Mouse (Mus musculus): Measurements from ENCODE around the gene Cenpo. TPM values are rescaled to one million over a fixed set of nuclear protein-coding genes. Genes with fewer than 3 reads are reported as not detected.
A peak's percentile ranks its signal among the peaks of the same experiment; 100 is the strongest.

The Cenpo gene
- polyA plus RNA-seq, 1 experiment from 2014 or later = 20.3 TPM

DNA sequence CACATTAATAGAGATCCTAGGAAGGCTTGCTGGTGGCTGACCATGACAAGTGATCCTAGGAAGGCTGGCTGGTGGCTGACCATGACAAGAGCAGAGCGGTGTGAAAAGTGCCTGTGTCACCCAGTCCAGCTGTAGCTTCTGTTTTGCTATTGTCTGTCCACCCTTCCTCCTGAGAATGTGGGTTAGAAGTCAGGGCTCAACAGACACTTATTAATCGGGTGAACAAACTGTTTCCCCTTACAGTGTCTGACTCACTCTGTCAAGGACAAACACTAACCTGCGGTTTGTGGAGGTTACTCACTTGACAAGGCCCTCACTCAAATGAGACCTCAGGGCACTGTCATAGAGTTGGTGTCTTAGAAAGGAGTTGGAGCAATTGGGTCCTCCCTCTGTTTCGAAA is 35.4 kb downstream of the Cenpo start:
- Histone ChIP-seq H3K9me3 (no peaks in the 10 kb centered on the region), H3K4me3 (replicated peaks) (no peak overlapping the region), H3K4me2 (no peak overlapping the region), H3K4me1 (replicated peaks) (peaks cover 5% of the 10 kb centered on the region), H3K9ac (replicated peaks) (no peak overlapping the region), H3K36me3 (peaks cover 72% of the 10 kb centered on the region), H3K27ac (no peak overlapping the region), H3K27me3 (no peaks in the 10 kb centered on the region)
- no peak for ATAC-seq (ENCODE audit: insufficient number of reproducible peaks, insufficient read depth, low FRiP score, low TSS enrichment, low read depth)
- 93% methylated on average over 4 of the region's 4 CpGs for WGBS

DNA sequence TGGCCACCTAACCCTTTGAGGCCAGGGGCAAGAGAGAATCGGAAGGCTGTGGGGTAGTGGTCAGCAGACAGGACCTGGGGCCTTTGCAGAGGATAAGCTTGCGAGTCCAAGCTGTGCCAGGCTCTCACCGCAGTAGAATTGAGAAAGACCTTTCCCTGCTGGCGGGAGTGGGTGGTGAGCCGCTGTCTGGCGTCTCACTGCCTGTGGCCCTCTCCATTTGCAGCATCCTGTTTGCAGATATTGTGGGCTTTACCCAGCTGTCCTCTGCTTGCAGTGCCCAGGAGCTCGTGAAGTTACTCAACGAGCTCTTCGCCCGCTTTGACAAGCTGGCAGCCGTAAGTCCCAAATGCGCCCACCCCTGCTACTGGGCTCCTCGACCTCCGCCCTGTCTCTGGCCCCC is 39.5 kb downstream of the Cenpo start:
- ATAC-seq (ENCODE audit: insufficient number of reproducible peaks, insufficient read depth, low FRiP score, low TSS enrichment, low read depth) = no peak
- Histone ChIP-seq H3K4me2 (no peak overlapping the region), H3K4me3 (replicated peaks) (no peak overlapping the region), H3K4me1 (replicated peaks) (peaks cover 29% of the 10 kb centered on the region), H3K36me3 (peaks cover 39% of the 10 kb centered on the region), H3K27me3 (no peaks in the 10 kb centered on the region), H3K9ac (replicated peaks) (no peak overlapping the region), H3K27ac (no peak overlapping the region), H3K9me3 (no peaks in the 10 kb centered on the region)
- 91% methylated on average over 14 of the region's 14 CpGs for WGBS

DNA sequence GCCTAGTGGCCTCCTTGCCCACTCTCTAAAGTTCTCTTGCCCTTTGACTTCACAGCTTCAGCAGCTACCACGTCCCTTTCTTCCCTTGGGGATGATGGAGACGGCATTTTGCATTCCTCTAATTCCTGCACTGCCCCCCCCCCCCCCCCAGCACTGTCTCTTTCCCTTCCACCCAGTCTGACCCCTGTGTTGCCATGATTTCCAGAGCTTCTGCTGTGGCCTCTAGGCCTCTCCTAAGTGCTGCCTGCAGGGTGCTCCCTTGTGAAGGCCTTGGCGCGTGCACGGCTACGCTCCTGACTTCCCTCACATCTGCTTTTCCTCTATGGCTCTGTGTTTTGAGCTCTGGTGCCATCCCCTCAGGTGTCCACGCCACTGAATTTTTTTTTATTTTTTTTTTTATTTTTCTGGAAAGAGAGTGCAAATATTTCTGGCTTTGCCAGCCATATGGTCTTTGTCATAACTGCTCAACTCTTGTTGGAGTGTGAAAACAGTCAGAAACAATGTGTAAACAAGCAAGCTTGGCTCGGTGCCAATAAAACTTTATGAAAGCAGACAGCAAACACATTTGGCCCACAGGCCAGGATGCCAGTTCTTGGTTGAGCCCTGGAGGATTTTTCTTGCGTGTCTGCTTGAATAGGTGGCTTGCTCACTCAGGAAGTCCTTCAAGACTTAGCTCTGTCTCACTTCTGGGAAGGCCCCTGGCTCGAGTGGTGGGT is 40.9 kb downstream of the Cenpo start:
- peak overlapping the region; percentile 82 for H3K27ac ChIP-seq
- 27% methylated on average over 10 of the region's 10 CpGs for WGBS
- peaks cover 36% of the 10 kb centered on the region for H3K4me1 ChIP-seq (replicated peaks)
- H3K4me2 ChIP-seq = no peak overlapping the region
- H3K36me3 ChIP-seq = peaks cover 25% of the 10 kb centered on the region
- no peak overlapping the region for H3K4me3 ChIP-seq (replicated peaks)
- no peak; the same call in 1 of the 2 replicates for ATAC-seq (ENCODE audit: insufficient number of reproducible peaks, insufficient read depth, low FRiP score, low TSS enrichment, low read depth)
- H3K9ac ChIP-seq (replicated peaks) = 0 out of 2 replicates have a peak overlapping the region, but pooled peaks have one; percentile 4
- no peaks in the 10 kb centered on the region for H3K9me3 ChIP-seq
- no peaks in the 10 kb centered on the region for H3K27me3 ChIP-seq

DNA sequence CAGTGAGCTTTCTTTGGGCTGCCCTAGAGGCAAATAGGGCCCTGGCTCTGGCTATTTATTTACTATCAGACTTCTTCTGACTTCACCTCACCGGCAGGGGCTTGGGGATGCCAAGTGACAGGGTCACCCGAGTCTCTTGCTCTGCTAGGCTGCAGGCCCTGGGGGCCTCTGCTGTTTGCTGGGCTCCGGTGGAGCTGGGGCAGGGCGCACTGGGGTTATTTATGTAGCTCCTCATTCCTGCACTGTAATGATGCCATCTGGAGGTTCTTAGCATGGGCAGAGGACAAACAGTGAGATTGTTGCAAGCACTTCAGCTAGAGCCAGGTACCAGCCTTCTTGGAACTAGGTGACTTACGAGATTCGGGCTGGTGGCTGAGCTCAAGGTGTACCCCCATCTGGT is 41.6 kb downstream of the Cenpo start:
- Histone ChIP-seq H3K4me2 (no peak overlapping the region), H3K36me3 (peaks cover 18% of the 10 kb centered on the region; the same call in 1 of the 2 replicates), H3K4me3 (replicated peaks) (no peak overlapping the region), H3K27me3 (no peaks in the 10 kb centered on the region), H3K4me1 (replicated peaks) (peaks cover 41% of the 10 kb centered on the region), H3K9me3 (no peaks in the 10 kb centered on the region), H3K27ac (peak overlapping the region; percentile 82), H3K9ac (replicated peaks) (no peak overlapping the region)
- ATAC-seq (ENCODE audit: insufficient number of reproducible peaks, insufficient read depth, low FRiP score, low TSS enrichment, low read depth) = no peak
- 48% methylated on average over 6 of the region's 6 CpGs for WGBS

DNA sequence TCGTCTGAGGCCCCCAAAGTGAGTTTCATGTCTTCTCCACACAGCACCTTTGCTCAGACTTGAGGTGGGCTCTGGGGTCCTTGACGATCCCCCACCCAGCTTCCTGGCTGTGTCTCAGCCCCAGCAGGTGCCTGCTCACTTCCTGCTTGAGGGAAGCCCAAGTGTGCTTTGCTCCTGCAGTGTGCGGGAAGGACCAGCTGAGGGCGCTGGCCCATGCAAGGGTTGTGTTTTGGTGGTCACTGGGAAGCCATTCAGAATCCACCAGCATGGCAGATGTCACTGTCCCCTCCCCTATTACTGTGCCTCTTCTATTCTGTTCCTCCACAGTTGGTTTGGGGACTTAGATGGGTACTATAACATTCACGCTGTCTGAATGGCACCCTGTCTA is 45.0 kb downstream of the Cenpo start:
- Histone ChIP-seq H3K9ac (replicated peaks) (no peak overlapping the region), H3K27ac (no peak overlapping the region), H3K4me2 (no peak overlapping the region), H3K4me3 (replicated peaks) (no peak overlapping the region), H3K36me3 (peaks cover 6% of the 10 kb centered on the region), H3K4me1 (replicated peaks) (peaks cover 39% of the 10 kb centered on the region), H3K27me3 (no peaks in the 10 kb centered on the region), H3K9me3 (no peaks in the 10 kb centered on the region)
- 46% methylated on average over 5 of the region's 5 CpGs for WGBS
- no peak for ATAC-seq (ENCODE audit: insufficient number of reproducible peaks, insufficient read depth, low FRiP score, low TSS enrichment, low read depth)

DNA sequence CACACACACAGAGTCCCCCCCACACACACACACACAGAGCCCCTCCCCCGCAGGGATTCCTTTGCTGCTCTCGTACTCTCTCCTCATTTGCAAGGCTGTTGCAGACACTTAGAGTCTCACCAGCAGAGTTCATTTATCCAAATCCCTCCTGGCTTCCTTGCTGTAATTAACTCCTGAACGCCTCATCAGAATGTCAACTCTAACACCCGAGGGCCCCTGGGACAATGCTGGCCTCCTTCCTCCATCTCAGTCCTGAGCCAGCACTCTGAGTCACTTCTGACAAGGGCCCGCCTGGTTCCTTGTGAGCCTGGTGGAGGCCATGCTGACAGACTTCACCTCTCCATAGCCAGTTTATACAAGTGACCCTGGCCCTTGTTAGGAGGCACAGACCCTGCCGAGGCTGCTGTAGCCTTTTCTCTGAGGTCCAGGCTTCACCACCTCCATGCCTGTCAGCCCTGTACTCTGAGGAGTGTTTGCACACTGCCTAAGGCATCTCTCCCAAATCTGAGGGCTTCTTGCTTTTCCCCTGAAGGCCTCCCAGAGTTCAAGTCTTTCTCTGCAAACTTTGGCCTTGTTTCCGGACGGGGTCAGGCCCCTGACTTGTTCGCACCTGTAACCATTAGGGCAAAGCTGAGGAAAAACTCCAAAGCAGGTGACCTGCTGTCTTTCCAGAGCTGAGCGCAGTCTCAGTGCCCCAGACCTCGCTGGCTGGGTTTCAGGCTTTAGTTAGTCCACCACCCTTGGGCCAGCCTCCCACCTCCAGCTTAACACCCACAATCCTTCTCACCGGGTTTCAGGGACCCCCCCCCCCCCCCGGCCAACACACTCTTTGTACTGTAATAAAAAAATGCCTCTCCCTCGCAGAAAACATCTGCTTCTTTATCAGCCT is 45.7 kb downstream of the Cenpo start:
- H3K27me3 ChIP-seq = no peaks in the 10 kb centered on the region

DNA sequence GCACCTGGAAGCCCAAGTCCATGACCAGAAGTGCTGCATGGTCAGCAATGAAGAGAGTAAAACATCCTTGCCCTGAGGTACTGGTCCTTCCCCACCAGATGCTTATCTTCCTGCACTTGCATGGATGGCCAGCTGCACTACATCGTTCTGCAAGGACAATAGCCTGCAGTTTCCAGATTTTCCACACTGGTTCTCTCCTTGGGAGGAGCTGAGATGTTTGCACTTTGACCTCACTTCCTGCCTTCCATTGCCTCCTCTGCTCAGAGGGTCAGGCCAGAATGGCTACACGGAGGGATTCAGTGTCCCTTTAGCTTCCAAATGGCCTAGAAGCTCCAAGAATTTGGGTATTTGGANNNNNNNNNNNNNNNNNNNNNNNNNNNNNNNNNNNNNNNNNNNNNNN is 49.4 kb downstream of the Cenpo start:
- Histone ChIP-seq H3K27me3 (no peaks in the 10 kb centered on the region), H3K9ac (replicated peaks) (no peak overlapping the region), H3K9me3 (no peaks in the 10 kb centered on the region), H3K4me3 (replicated peaks) (no peak overlapping the region), H3K4me1 (replicated peaks) (peaks cover 11% of the 10 kb centered on the region), H3K27ac (no peak overlapping the region), H3K36me3 (peaks cover 6% of the 10 kb centered on the region), H3K4me2 (no peak overlapping the region)
- ATAC-seq (ENCODE audit: insufficient number of reproducible peaks, insufficient read depth, low FRiP score, low TSS enrichment, low read depth) = no peak
- WGBS = 61% methylated on average over 2 of the region's 2 CpGs

More for the DNA sequence above, 45.7 kb downstream of the Cenpo start:
- Histone ChIP-seq H3K9ac (replicated peaks) (no peak overlapping the region), H3K9me3 (no peaks in the 10 kb centered on the region), H3K27ac (peak overlapping the region; percentile 80), H3K4me2 (no peak overlapping the region), H3K4me1 (replicated peaks) (peaks cover 33% of the 10 kb centered on the region), H3K36me3 (peaks cover 6% of the 10 kb centered on the region), H3K4me3 (replicated peaks) (no peak overlapping the region)
- WGBS = 30% methylated on average over 14 of the region's 14 CpGs
- ATAC-seq (ENCODE audit: insufficient number of reproducible peaks, insufficient read depth, low FRiP score, low TSS enrichment, low read depth) = 0 out of 2 replicates have a peak, but pooled peaks have one; percentile 52

DNA sequence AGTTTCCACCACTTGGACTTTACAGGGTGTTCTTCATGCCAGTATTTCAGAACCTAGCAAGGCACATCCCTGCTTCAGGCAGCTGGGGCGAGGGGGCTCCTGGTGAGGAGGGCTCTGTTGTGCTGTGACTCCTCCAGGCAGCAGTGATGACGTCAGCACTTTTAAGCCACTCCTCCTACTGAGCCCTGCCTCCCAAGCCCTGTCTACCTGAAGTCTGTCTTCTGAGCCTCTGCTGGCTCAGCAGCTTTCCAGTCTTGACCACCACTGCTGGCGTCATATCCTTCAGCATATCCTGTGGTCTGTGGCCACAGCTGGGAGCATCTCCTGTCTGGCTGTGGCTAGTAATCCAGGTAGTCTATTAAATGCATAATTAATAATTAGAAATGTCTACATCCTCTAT is 53.6 kb downstream of the Cenpo start:
- Histone ChIP-seq H3K27me3 (no peaks in the 10 kb centered on the region), H3K9me3 (no peaks in the 10 kb centered on the region), H3K4me2 (no peak overlapping the region), H3K36me3 (peaks cover 5% of the 10 kb centered on the region), H3K4me3 (replicated peaks) (no peak overlapping the region), H3K27ac (no peak overlapping the region), H3K4me1 (replicated peaks) (peaks cover 4% of the 10 kb centered on the region; the same call in 1 of the 2 replicates), H3K9ac (replicated peaks) (no peak overlapping the region)
- WGBS = 64% methylated on average over 3 of the region's 3 CpGs
- ATAC-seq (ENCODE audit: insufficient number of reproducible peaks, insufficient read depth, low FRiP score, low TSS enrichment, low read depth) = no peak

DNA sequence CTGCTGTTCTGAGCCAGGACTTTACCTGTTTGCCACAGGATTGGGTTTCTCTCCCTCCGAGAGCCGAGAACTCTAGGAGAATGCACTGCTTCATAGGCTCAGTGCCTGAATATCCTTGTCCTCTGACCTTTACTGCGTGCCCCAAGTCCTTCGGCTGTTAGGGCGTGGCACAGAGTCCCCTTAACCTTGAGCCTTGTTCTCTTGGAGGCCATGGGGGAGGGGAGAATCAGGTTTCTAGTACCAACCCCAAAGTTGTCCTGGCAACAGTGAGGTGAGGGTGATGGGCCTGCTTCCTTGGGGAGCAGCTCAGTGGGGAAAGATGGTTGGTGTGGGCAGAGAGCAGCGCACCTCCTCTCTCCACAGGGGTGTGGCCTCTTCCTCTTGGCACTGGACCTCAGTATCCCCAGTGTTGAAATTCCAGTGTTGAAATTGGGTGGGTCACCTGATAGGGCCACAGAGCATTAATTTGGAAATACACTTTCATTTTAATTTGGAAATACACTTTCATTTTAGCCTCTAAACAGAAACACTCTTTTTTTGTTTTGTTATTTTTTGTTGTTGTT is 54.3 kb downstream of the Cenpo start:
- no peak overlapping the region for H3K9ac ChIP-seq (replicated peaks)
- ATAC-seq (ENCODE audit: insufficient number of reproducible peaks, insufficient read depth, low FRiP score, low TSS enrichment, low read depth) = no peak
- peaks cover 3% of the 10 kb centered on the region for H3K36me3 ChIP-seq
- H3K9me3 ChIP-seq = no peaks in the 10 kb centered on the region
- no peak overlapping the region for H3K4me3 ChIP-seq (replicated peaks)
- peaks cover 4% of the 10 kb centered on the region; the same call in 1 of the 2 replicates for H3K4me1 ChIP-seq (replicated peaks)
- H3K4me2 ChIP-seq = no peak overlapping the region
- WGBS = 85% methylated on average over 6 of the region's 6 CpGs
- no peak overlapping the region for H3K27ac ChIP-seq
- no peaks in the 10 kb centered on the region for H3K27me3 ChIP-seq

DNA sequence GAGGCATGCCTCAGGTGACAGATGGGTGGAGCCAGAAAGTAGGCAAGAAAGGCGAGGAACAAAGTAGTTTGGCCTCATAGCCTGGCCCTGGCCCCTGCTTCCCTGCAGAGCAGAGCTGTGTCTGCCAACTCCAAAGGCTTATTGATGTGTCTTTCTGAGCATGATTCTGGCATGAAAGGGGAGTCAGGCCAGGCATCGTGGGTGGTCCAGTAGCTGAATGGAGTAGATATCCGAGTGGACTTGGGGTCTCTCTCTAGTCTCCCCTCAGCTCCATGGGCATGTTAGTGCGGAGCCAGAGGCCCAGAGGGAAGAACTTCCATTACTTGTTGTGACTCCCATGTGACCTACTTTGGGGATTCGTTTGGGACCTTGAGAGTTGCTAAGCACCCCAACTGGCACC is 55.3 kb downstream of the Cenpo start:
- Histone ChIP-seq H3K36me3 (no peaks in the 10 kb centered on the region; the same call in 1 of the 2 replicates), H3K4me1 (replicated peaks) (peaks cover 4% of the 10 kb centered on the region; the same call in 1 of the 2 replicates), H3K4me2 (no peak overlapping the region), H3K4me3 (replicated peaks) (no peak overlapping the region), H3K27ac (no peak overlapping the region), H3K9me3 (no peaks in the 10 kb centered on the region), H3K9ac (replicated peaks) (0 out of 2 replicates have a peak overlapping the region, but pooled peaks have one; percentile 12), H3K27me3 (no peaks in the 10 kb centered on the region)
- ATAC-seq (ENCODE audit: insufficient number of reproducible peaks, insufficient read depth, low FRiP score, low TSS enrichment, low read depth) = no peak
- WGBS = 51% methylated on average over 5 of the region's 5 CpGs

Data from limb, embryonic 12.5 days (tissue).